Mouse (Mus musculus) small intestine, adult 2 months (tissue): Measurements from ENCODE around the gene Map2k4. TPM values are rescaled to one million over a fixed set of nuclear protein-coding genes. Genes with fewer than 3 reads are reported as not detected.

Experiments
- H3K27ac ChIP-seq: fragments of 200-500 bp; 2 replicates; pipeline ENCODE4 v1.5.1; 2012; ENCODE audit warnings: low read depth, low read length, control low read depth, inconsistent platforms; ENCODE audit not compliant: insufficient read depth
- H3K27me3 ChIP-seq: fragments of 200-500 bp; 2 replicates; pipeline ENCODE4 v1.6.1; 2012; ENCODE audit warnings: mild to moderate bottlenecking, moderate library complexity, low read length, inconsistent platforms; ENCODE audit not compliant: control insufficient read depth, insufficient read depth
- H3K36me3 ChIP-seq: fragments of 200-500 bp; 2 replicates; pipeline ENCODE4 v1.6.1; 2012; ENCODE audit warnings: mild to moderate bottlenecking, low read length, control low read depth, inconsistent platforms; ENCODE audit not compliant: control insufficient read depth, insufficient read depth
- H3K4me1 ChIP-seq: fragments of 200-500 bp; 2 replicates; pipeline ENCODE4 v1.6.1; 2012; ENCODE audit warnings: low read length, inconsistent platforms, mixed read lengths; ENCODE audit not compliant: control insufficient read depth, insufficient read depth, insufficient read length
- H3K4me3 ChIP-seq: fragments of 200-500 bp; 2 replicates; pipeline ENCODE4 v1.5.1; 2012; ENCODE audit warnings: low read depth, mild to moderate bottlenecking, control low read depth, inconsistent platforms, low read length, moderate library complexity
- CTCF ChIP-seq: fragments of 200-500 bp; IDR thresholded peaks from 2 replicates; pipeline ENCODE4 v1.5.1; 2012; ENCODE audit warnings: low read depth, mild to moderate bottlenecking, control low read depth, inconsistent platforms, low read length, moderate library complexity, mixed read lengths; ENCODE audit not compliant: insufficient replicate concordance, insufficient read length; ENCODE audit errors: extremely low read depth
- POLR2A ChIP-seq: fragments of 200-500 bp; IDR thresholded peaks from 2 replicates; pipeline ENCODE4 v1.6.1; 2012; ENCODE audit warnings: low read depth, mild to moderate bottlenecking, control low read depth, inconsistent platforms, low read length, moderate library complexity
- WGBS: fragments of 180-500 bp; shearing (Covaris S2); methylation state at CpG from one replicate; pipeline ENCODE4 v1.1.7; 2018; 5-methylcytosine and 5-hydroxymethylcytosine counted together
- polyA plus RNA-seq: library from polyadenylated mRNA; depleted of rRNA; stranded (reverse); fragments of >200 nt; gene quantifications from 2 replicates; pipeline ENCODE4 v1.2.3, GENCODE M21; 2012

Gene Map2k4
- polyA plus RNA-seq, 1 experiment: 13.6 TPM

GRCm38 (mm10) chr11:65773946-65774656 lies 14.0 kb downstream of the Map2k4 start:
- Histone ChIP-seq H3K4me3 (no peak overlapping the region), H3K27ac (no peak overlapping the region), H3K27me3 (no peaks in the 10 kb centered on the region), H3K4me1 (peaks cover 16% of the 10 kb centered on the region; the same call in 1 of the 2 replicates), H3K36me3 (no peaks in the 10 kb centered on the region)
- 74% methylated on average over 6 of the region's 6 CpGs for WGBS
- TF ChIP-seq CTCF: no peak
- no peak for TF ChIP-seq POLR2A

GRCm38 (mm10) chr11:65773535-65773934 lies 14.6 kb downstream of the Map2k4 start:
- Histone ChIP-seq H3K36me3 (no peaks in the 10 kb centered on the region), H3K4me1 (peaks cover 13% of the 10 kb centered on the region; the same call in 1 of the 2 replicates), H3K27ac (no peak overlapping the region), H3K27me3 (no peaks in the 10 kb centered on the region), H3K4me3 (no peak overlapping the region)
- TF ChIP-seq POLR2A: no peak
- no peak for TF ChIP-seq CTCF
- 65% methylated on average over 2 of the region's 2 CpGs for WGBS

- H3K4me1 ChIP-seq: peaks cover 7% of the 10 kb centered on the region; the same call in 1 of the 2 replicates
- H3K27ac ChIP-seq: no peak overlapping the region
- no peaks in the 10 kb centered on the region for H3K36me3 ChIP-seq
- no peak for TF ChIP-seq CTCF
- no peak for TF ChIP-seq POLR2A
- no peaks in the 10 kb centered on the region for H3K27me3 ChIP-seq
- no peak overlapping the region for H3K4me3 ChIP-seq
- 77% methylated on average over 1 of the region's 1 CpGs for WGBS
Measured at GRCm38 (mm10) chr11:65771546-65771945, 16.6 kb downstream of the Map2k4 start.

- H3K36me3 ChIP-seq: 0 out of 2 replicates have a peak, but pooled peaks cover under 1% of the 10 kb centered on the region
- H3K27ac ChIP-seq: no peak overlapping the region
- H3K27me3 ChIP-seq: no peaks in the 10 kb centered on the region
- H3K4me1 ChIP-seq: peaks cover 4% of the 10 kb centered on the region; the same call in 1 of the 2 replicates
- 70% methylated on average over 5 of the region's 5 CpGs for WGBS
- H3K4me3 ChIP-seq: no peak overlapping the region
- no peak for TF ChIP-seq CTCF
Measured at GRCm38 (mm10) chr11:65769990-65770389, 18.1 kb downstream of the Map2k4 start.

GRCm38 (mm10) chr11:65768445-65768844 lies 19.7 kb downstream of the Map2k4 start:
- Histone ChIP-seq H3K4me3 (no peak overlapping the region), H3K27ac (no peak overlapping the region), H3K4me1 (peaks cover 2% of the 10 kb centered on the region; the same call in 1 of the 2 replicates), H3K27me3 (no peaks in the 10 kb centered on the region), H3K36me3 (0 out of 2 replicates have a peak, but pooled peaks cover 1% of the 10 kb centered on the region)
- TF ChIP-seq CTCF (no peak), POLR2A (no peak)

- Histone ChIP-seq H3K4me1 (no peaks in the 10 kb centered on the region; the same call in 1 of the 2 replicates), H3K36me3 (0 out of 2 replicates have a peak, but pooled peaks cover 1% of the 10 kb centered on the region), H3K27me3 (no peaks in the 10 kb centered on the region), H3K4me3 (no peak overlapping the region), H3K27ac (no peak overlapping the region)
- TF ChIP-seq POLR2A: no peak
- no peak for TF ChIP-seq CTCF
- 85% methylated on average over 2 of the region's 2 CpGs for WGBS
Measured at GRCm38 (mm10) chr11:65760912-65761311, 27.2 kb downstream of the Map2k4 start.

GRCm38 (mm10) chr11:65759350-65759749 lies 28.7 kb downstream of the Map2k4 start:
- H3K4me3 ChIP-seq: no peak overlapping the region
- TF ChIP-seq CTCF (no peak), POLR2A (no peak)
- H3K27me3 ChIP-seq: no peaks in the 10 kb centered on the region
- no peak overlapping the region for H3K27ac ChIP-seq
- H3K4me1 ChIP-seq: no peaks in the 10 kb centered on the region
- WGBS: 90% methylated on average over 1 of the region's 1 CpGs
- H3K36me3 ChIP-seq: peaks cover 3% of the 10 kb centered on the region
